Mouse (Mus musculus) ES-Bruce4 (cell line): ENCODE results near the gene Pklr.

Experiments used
- CTCF ChIP-seq: IDR thresholded peaks from one replicate; pipeline ENCODE4 v1.8.1; 2011; ENCODE audit warnings: low read depth, low read length
- EP300 ChIP-seq: IDR thresholded peaks from 2 replicates; pipeline ENCODE4 v1.6.1; 2011; ENCODE audit warnings: low read depth, low read length; ENCODE audit not compliant: insufficient read depth

DNA sequence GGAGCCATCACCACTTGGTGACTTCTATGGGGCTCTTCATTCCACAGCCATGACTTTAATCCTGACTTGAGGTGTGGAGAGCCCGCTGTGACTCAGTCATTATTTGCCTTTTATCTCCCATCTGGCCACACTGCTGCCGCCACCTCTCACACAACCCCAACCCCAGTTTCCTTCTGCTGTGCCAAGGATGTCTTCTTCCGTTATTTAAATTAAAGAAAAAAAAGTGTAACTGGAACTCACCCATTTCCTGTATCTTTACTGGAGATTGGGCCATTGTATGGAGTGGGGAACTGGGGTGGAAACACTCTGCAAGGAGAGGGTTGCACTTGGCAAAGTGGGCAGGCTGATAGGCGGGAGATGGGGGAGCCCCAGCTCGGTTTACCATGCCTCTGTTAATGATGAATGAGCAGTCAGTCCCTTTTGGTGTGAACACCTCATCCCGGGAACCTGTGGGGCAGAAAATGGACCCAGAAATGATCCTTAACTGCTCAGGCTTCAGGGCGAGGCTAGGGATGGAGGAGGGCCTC, 46.7 kb downstream of the Pklr start:
- TF ChIP-seq EP300 (no peak), CTCF (no peak)
